Comparison of ENCODE assay signal across 22 mouse cellular contexts in genomic region chr3:108231646-108232045, GRCm38 (mm10). TPM values are rescaled to one million over a fixed set of nuclear protein-coding genes. Genes with fewer than 3 reads are reported as not detected.
"Had no signal": no experiment of that assay in that cellular context is flagged by ENCODE, and none has a peak within 500 bp of the region (broad histone marks: within the 10 kb centered on the region; RNA-seq: fewer than 3 reads in every experiment).

No protein-coding gene starts in this region.

- H3K4me2 ChIP-seq: intestine, embryonic 15.5 days; limb, embryonic 12.5 days; limb, embryonic 15.5 days; liver, embryonic 11.5 days; lung, embryonic 14.5 days; midbrain, embryonic 13.5 days; neural tube, embryonic 13.5 days; stomach, embryonic 15.5 days had no signal

- H3K9ac ChIP-seq: intestine, embryonic 15.5 days; limb, embryonic 12.5 days; limb, embryonic 15.5 days; liver, embryonic 14.5 days; liver, postnatal 0 days; lung, embryonic 14.5 days; midbrain, embryonic 13.5 days; neural tube, embryonic 13.5 days; stomach, embryonic 15.5 days had no signal

- H3K9me3 ChIP-seq: intestine, embryonic 15.5 days; limb, embryonic 12.5 days; limb, embryonic 15.5 days; midbrain, embryonic 10.5 days; midbrain, embryonic 13.5 days; neural tube, embryonic 13.5 days; stomach, embryonic 15.5 days had no signal

- ATAC-seq: intestine, embryonic 15.5 days; liver, postnatal 0 days; lung, postnatal 0 days; midbrain, embryonic 13.5 days; midbrain, embryonic 16.5 days had no signal

- DNase-seq: left cerebral cortex, postnatal 4 days; liver, postnatal 0 days; lung, embryonic 14.5 days; retina, postnatal 1 day; right cerebral cortex, postnatal 25 days; spleen, adult 18-20 months; thymus, postnatal 25 days had no signal

- H3K27ac ChIP-seq: intestine, embryonic 15.5 days; limb, embryonic 12.5 days; limb, embryonic 15.5 days; liver, embryonic 14.5 days; midbrain, embryonic 10.5 days; midbrain, embryonic 13.5 days; neural tube, embryonic 13.5 days; stomach, embryonic 15.5 days had no signal

- H3K4me3 ChIP-seq: intestine, embryonic 15.5 days; limb, embryonic 12.5 days; limb, embryonic 15.5 days; megakaryocyte, embryonic 14.5 days; midbrain, embryonic 10.5 days; midbrain, embryonic 13.5 days; myocyte; neural tube, embryonic 13.5 days; stomach, embryonic 15.5 days had no signal

- H3K36me3 ChIP-seq: intestine, embryonic 15.5 days; limb, embryonic 12.5 days; limb, embryonic 15.5 days; midbrain, embryonic 10.5 days; midbrain, embryonic 13.5 days; neural tube, embryonic 13.5 days; stomach, embryonic 15.5 days had no signal

RNA-seq across cellular contexts. Expression of gene Sypl2, which starts 5.2 kb away (rescaled TPM):
- total RNA-seq: monocyte, adult 5-6 weeks; neutrophil, adult 5-6 weeks had no signal
- polyA plus RNA-seq: lung, postnatal 0 days had no signal
